Mouse (Mus musculus) myocyte (in vitro differentiated cells): Measurements from ENCODE around the gene Ap1b1. TPM values are rescaled to one million over a fixed set of nuclear protein-coding genes. Genes with fewer than 3 reads are reported as not detected.

Experiments
- H3K27me3 ChIP-seq: one replicate; pipeline ENCODE4 v1.6.1; 2011; ENCODE audit not compliant: control insufficient read depth, insufficient read depth, insufficient read length
- H3K36me3 ChIP-seq: one replicate; pipeline ENCODE4 v1.6.1; 2011; ENCODE audit not compliant: control insufficient read depth, insufficient read depth
- H3K4me2 ChIP-seq: one replicate; pipeline ENCODE4 v1.6.1; 2011; ENCODE audit warnings: low read depth, control low read depth
- H3K4me3 ChIP-seq: one replicate; pipeline ENCODE4 v1.5.1; 2011; ENCODE audit warnings: mild to moderate bottlenecking, control low read depth, moderate library complexity
- H3K79me2 ChIP-seq: one replicate; pipeline ENCODE4 v1.6.1; 2011; ENCODE audit not compliant: control insufficient read depth, insufficient read depth
- H3ac ChIP-seq: one replicate; pipeline ENCODE4 v1.6.1; 2011; ENCODE audit not compliant: control insufficient read depth, insufficient read length
- CEBPB ChIP-seq: IDR thresholded peaks from 2 replicates; pipeline ENCODE4 v1.6.1; 2011; ENCODE audit warnings: mild to moderate bottlenecking, moderate library complexity; ENCODE audit not compliant: poor library complexity, insufficient read depth, severe bottlenecking
- E2F4 ChIP-seq: IDR thresholded peaks from one replicate; pipeline ENCODE4 v1.6.1; 2011; ENCODE audit warnings: mild to moderate bottlenecking, control low read depth, moderate library complexity; ENCODE audit not compliant: insufficient read depth
- MAX ChIP-seq: IDR thresholded peaks from one replicate; pipeline ENCODE4 v1.6.1; 2011; ENCODE audit warnings: low read depth, mild to moderate bottlenecking, control low read depth
- MYOD1 ChIP-seq, 3 experiments: IDR thresholded peaks; one replicate each; pipeline ENCODE4 v1.6.1; 2011; ENCODE audit warnings: control low read depth in 2 of 3, low read depth in 2 of 3, mild to moderate bottlenecking in 2 of 3, moderate library complexity in 1 of 3; ENCODE audit not compliant: insufficient read length in 2 of 3, control insufficient read depth in 1 of 3
- MYOG ChIP-seq, 3 experiments: IDR thresholded peaks; one replicate each; pipeline ENCODE4 v1.6.1; 2011; ENCODE audit warnings: control low read depth in 2 of 3, low read depth in 2 of 3, mild to moderate bottlenecking in 2 of 3; ENCODE audit not compliant: insufficient read length in 2 of 3, control insufficient read depth in 1 of 3, insufficient read depth in 1 of 3
- POLR2A ChIP-seq: IDR thresholded peaks from one replicate; pipeline ENCODE4 v1.6.1; 2011; ENCODE audit warnings: low read depth, mild to moderate bottlenecking, control low read depth, moderate library complexity; ENCODE audit not compliant: insufficient read length
- POLR2AphosphoS2 ChIP-seq: IDR thresholded peaks from one replicate; pipeline ENCODE4 v1.6.1; 2011; ENCODE audit warnings: low read depth, control low read depth; ENCODE audit not compliant: insufficient read length
- REST ChIP-seq: IDR thresholded peaks from one replicate; pipeline ENCODE4 v1.6.1; 2011; ENCODE audit warnings: mild to moderate bottlenecking, control low read depth, moderate library complexity; ENCODE audit not compliant: insufficient read depth, insufficient read length
- SRF ChIP-seq: IDR thresholded peaks from one replicate; pipeline ENCODE4 v1.6.1; 2011; ENCODE audit warnings: low read depth; ENCODE audit not compliant: control insufficient read depth, insufficient read length
- TCF12 ChIP-seq: IDR thresholded peaks from one replicate; pipeline ENCODE4 v1.6.1; 2011; ENCODE audit warnings: mild to moderate bottlenecking, control low read depth; ENCODE audit not compliant: poor library complexity, insufficient read depth, severe bottlenecking
- TCF3 ChIP-seq: IDR thresholded peaks from one replicate; pipeline ENCODE4 v1.6.1; 2011; ENCODE audit warnings: low read depth, control low read depth; ENCODE audit not compliant: insufficient read length
- USF1 ChIP-seq: IDR thresholded peaks from one replicate; pipeline ENCODE4 v1.6.1; 2011; ENCODE audit warnings: low read depth, mild to moderate bottlenecking, control low read depth, moderate library complexity
- polyA plus RNA-seq: library from polyadenylated mRNA; unstranded; fragments of >200 nt; fragmentation: generic; extraction: Trizol; gene quantifications from one replicate; pipeline ENCODE4 v1.2.1, GENCODE M21; 2012; ENCODE audit warnings: missing spikeins

Ap1b1 gene
- polyA plus RNA-seq, 1 experiment: 55.6 TPM

GRCm38 (mm10) chr11:5057064-5057463, 70.4 kb downstream of the Ap1b1 start:
- Histone ChIP-seq H3K36me3 (no peaks in the 10 kb centered on the region), H3K4me3 (no peak overlapping the region), H3K27me3 (no peaks in the 10 kb centered on the region), H3K79me2 (no peaks in the 10 kb centered on the region), H3K4me2 (no peak overlapping the region), H3ac (no peak overlapping the region)
- TF ChIP-seq SRF: no peak
- TF ChIP-seq E2F4: no peak
- TF ChIP-seq TCF12: no peak
- no peak for TF ChIP-seq REST

DNA sequence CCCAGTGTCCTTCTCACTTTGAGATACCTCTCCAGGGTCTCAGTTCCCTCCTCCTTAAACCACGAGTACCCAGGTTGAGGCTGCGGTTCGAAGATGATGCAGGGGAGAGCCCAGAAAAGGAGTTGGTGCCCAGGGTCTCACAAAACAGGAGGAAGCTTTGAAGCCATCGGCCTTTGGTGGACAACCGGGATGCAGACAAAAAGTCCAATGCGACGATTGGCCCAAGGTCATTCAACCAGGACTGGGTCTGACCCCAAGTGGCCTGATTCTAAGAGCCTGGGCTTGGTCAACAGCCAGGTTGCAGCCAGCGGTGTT, 70.9 kb downstream of the Ap1b1 start:
- Histone ChIP-seq H3K36me3 (no peaks in the 10 kb centered on the region), H3K4me3 (no peak overlapping the region), H3K4me2 (peak overlapping the region; percentile 49), H3K79me2 (no peaks in the 10 kb centered on the region), H3K27me3 (no peaks in the 10 kb centered on the region), H3ac (no peak overlapping the region)
- TF ChIP-seq USF1 (no peak), POLR2AphosphoS2 (no peak), REST (no peak), SRF (no peak), TCF3 (no peak), TCF12 (no peak), MAX (no peak)

DNA sequence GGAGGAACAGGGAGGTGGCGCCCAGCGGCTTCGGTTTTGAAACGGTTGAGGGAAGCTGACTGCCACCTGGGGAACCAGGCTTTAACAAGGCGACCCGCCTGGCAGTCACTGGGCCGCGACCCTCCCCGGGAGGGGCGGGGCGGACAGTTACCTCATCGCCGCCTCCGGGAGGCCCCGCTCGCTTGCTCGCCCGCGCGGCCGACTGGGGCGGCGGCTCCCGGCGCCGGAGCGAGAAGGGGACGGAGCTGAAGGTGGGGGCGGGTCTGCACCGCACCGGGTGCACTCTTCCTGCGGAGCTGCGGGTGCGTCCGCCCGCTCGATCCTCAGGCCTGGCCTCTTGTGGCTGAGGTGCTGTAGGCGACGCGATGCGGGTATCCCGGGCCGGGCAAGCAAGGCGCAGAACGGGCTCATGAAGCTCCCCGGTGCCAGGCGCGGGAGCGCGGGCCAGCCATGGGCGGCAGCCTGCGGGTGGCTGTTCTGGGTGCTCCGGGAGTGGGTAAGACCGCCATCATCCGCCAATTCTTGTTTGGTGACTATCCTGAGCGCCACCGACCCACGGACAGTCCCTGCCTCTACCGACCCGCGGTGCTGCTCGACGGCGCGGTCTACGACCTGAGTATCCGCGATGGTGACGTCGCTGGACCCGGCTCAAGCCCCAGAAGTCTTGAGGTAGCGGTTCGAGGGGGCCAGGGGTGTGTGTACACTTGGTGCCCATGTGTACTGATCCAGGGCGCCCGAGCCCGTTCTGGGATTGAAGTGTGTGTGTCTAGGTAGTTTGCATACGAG, 71.4 kb downstream of the Ap1b1 start, which contains the start of gene Rasl10a:
TSS of gene Rasl10a (plus strand) at position 273 of the 786 bp plus-strand sequence.
- TF ChIP-seq TCF12: no peak
- TF ChIP-seq USF1: no peak
- TF ChIP-seq REST: no peak
- no peak for TF ChIP-seq MAX
- TF ChIP-seq CEBPB: no peak
- TF ChIP-seq MYOG (IDR thresholded peaks at IDR 0.05; ENCODE audit: control insufficient read depth in 1 of 3, insufficient read depth in 1 of 3, insufficient read length in 2 of 3, low read depth in 2 of 3): no peak
- TF ChIP-seq TCF3: no peak
- no peak for TF ChIP-seq POLR2A
- peak; percentile 70 for TF ChIP-seq POLR2AphosphoS2
- TF ChIP-seq E2F4: no peak
- no peak for TF ChIP-seq SRF
- peak in 1 of 3 experiments; percentile 7 for TF ChIP-seq MYOD1 (IDR thresholded peaks at IDR 0.05; ENCODE audit: control insufficient read depth in 1 of 3, insufficient read length in 2 of 3, low read depth in 2 of 3)
- H3K4me3 ChIP-seq: no peak within 1 kb of the TSS

GRCm38 (mm10) chr11:5058783-5059182, 72.2 kb downstream of the Ap1b1 start:
- Histone ChIP-seq H3K27me3 (no peaks in the 10 kb centered on the region), H3K79me2 (peaks cover 5% of the 10 kb centered on the region), H3ac (no peak overlapping the region), H3K4me3 (no peak overlapping the region), H3K4me2 (peak overlapping the region; percentile 49), H3K36me3 (no peaks in the 10 kb centered on the region)
- TF ChIP-seq USF1 (no peak), MYOD1 (IDR thresholded peaks at IDR 0.05; ENCODE audit: control insufficient read depth in 1 of 3, insufficient read length in 2 of 3, low read depth in 2 of 3) (peak in 1 of 3 experiments; percentile 26)

More for the DNA sequence above, 71.4 kb downstream of the Ap1b1 start, which contains the start of gene Rasl10a:
- H3K79me2 ChIP-seq: peaks cover 4% of the 10 kb centered on the region
- H3K36me3 ChIP-seq: no peaks in the 10 kb centered on the region
- H3ac ChIP-seq: no peak within 1 kb of the TSS
- H3K27me3 ChIP-seq: no peaks in the 10 kb centered on the region
- H3K4me2 ChIP-seq: peak within 1 kb of the TSS; percentile 49

GRCm38 (mm10) chr11:5059230-5059629, 72.6 kb downstream of the Ap1b1 start:
- no peak overlapping the region for H3K4me2 ChIP-seq

More at GRCm38 (mm10) chr11:5059230-5059629, 72.6 kb downstream of the Ap1b1 start:
- Histone ChIP-seq H3K4me3 (no peak overlapping the region), H3K79me2 (peaks cover 5% of the 10 kb centered on the region), H3K27me3 (no peaks in the 10 kb centered on the region), H3K36me3 (no peaks in the 10 kb centered on the region), H3ac (no peak overlapping the region)
- no peak for TF ChIP-seq E2F4
- TF ChIP-seq MYOD1 (IDR thresholded peaks at IDR 0.05; ENCODE audit: control insufficient read depth in 1 of 3, insufficient read length in 2 of 3, low read depth in 2 of 3): no peak
